Mouse (Mus musculus): ENCODE results near the gene Frs2.

GRCm38 (mm10) chr10:117073176-117073575, 75.2 kb downstream of the Frs2 start:
- TF ChIP-seq CTCF (IDR thresholded peaks at IDR 0.05; ENCODE audit: low read depth, low read length): no peak
- no peak for TF ChIP-seq POLR2A (IDR thresholded peaks at IDR 0.05; ENCODE audit: extremely low read depth, insufficient read depth, low read length)
